Mouse (Mus musculus) R1 (cell line): Measurements from ENCODE around the gene Apoc4.

Source experiments
- DNase-seq: peaks from one replicate; pipeline ENCODE4 v3.0.0-alpha.2; 2018; ENCODE audit warnings: low read depth, low spot score

The Apoc4 gene

GRCm38 (mm10) chr7:19699827-19700148 is 18.5 kb upstream of the Apoc4 start:
- no peak for DNase-seq

- DNase-seq: peak; percentile 93
These were observed 17.9 kb upstream of the Apoc4 start, which contains the start of gene Apoe for GRCm38 (mm10) chr7:19698907-19699826. TSS of gene Apoe (minus strand) at chr7:19699188.

GRCm38 (mm10) chr7:19697949-19698906 is 16.9 kb upstream of the Apoc4 start:
- DNase-seq: peak; percentile 81

DNA sequence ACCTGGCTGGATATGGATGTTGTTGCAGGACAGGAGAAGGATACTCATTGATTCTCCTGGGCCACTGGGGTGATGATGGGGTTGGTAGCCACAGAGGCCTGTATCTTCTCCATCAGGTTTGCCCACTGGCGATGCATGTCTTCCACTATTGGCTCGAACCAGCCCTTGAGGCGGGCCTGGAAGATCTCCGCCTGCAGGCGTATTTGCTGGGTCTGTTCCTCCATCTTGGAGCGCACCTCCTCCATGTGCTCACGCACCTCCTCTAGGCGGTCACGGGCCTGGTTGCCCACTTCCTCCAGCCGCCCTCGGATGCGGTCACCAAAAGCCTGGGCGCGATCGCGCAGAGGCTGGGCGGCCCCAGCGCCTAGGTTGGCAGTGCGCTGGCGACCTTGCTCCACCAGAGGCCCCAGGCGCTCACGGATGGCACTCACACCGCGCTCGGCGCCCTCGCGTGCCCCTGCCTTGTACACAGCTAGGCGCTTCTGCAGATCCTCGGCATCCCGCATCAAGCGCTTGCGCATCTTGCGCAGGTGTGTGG is 15.1 kb upstream of the Apoc4 start:
- peak; percentile 80 for DNase-seq

GRCm38 (mm10) chr7:19695881-19696280 is 14.6 kb upstream of the Apoc4 start:
- DNase-seq: peak; percentile 67

DNA sequence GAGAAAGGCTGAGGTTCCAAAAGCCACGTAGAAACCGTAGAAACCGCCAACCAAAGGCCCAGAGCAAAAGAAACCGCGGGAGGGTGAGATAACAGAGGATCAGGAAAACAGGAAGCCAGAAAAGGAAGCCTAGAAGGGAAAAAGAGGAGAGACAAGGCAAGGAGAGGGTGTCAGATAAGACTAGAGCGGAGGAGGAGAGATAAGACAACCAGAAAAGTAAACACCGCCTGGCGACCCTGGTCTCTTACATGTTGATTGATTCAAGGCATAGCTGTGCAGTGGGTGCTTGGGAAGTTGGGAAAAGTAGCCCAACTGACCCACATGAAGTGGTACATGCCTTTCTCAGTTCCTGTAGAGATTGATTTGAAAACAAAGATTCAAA is 13.9 kb upstream of the Apoc4 start:
- DNase-seq: no peak

DNA sequence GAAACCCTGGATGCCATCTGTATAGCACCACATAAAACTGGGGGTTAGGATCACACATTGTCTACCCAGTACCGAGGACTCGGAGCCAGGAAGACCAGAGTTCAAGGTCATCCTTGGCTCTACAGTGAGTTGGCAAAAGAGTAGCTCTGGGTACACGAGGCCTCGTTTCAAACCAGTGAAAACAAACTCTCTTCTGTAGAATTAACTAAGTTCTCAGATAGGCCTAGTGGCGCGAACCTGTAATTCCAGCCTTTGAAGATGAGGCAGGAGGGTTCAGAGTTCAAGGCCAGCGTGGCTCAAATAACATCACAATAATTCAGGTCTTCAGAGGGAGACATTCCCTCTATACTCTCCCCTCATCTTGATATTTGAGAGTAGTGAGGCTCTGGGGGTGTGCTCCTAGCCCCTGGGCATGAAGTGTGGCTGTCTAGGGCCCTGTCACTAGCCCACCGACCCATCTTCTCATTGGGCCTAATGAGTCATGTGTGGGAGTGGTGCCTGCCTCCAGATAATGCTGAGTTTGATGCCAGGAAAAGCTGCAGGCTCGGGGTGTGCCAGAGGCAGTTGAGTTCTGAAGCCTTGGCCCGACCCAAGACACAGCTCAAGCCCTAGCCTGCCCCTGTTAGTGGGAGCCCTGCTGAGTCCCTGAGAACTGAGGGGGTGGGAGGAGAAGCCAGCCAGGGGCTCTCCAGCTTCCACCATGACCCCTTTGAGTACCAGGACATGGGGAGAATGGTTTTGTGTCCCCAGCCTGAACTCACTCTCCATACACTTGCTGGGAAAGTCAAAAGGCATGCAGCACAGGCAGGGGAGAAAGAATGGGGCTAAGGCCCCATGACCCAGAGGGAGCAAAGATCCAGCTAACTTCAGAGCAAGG is 13.3 kb upstream of the Apoc4 start:
- DNase-seq: no peak

GRCm38 (mm10) chr7:19693421-19693820 is 12.1 kb upstream of the Apoc4 start:
- DNase-seq: no peak

GRCm38 (mm10) chr7:19691873-19692865 is 10.9 kb upstream of the Apoc4 start, which contains the start of gene Apoc1:
TSS of gene Apoc1 (minus strand) at chr7:19692660.
- peak; percentile 99 for DNase-seq

DNA sequence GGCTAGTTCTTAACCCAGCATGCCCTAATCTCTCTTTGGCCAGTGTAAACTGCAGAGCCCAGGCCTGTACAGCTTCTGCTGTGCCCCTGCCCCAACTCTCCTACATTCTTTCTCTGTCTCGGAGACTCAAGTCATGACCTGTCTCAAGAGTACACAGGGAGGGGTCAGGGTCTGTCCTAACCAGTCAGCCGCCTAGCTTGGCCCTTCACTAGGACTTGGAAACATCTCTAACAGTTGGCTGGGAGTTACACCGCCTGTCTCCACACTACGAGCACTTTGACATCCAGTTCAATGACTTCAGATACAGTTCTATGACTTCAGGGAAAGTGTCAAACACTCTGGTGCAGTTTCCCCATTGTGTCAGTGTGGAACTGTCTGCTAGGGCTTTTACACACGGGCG is 10.2 kb upstream of the Apoc4 start:
- peak; percentile 71 for DNase-seq

DNA sequence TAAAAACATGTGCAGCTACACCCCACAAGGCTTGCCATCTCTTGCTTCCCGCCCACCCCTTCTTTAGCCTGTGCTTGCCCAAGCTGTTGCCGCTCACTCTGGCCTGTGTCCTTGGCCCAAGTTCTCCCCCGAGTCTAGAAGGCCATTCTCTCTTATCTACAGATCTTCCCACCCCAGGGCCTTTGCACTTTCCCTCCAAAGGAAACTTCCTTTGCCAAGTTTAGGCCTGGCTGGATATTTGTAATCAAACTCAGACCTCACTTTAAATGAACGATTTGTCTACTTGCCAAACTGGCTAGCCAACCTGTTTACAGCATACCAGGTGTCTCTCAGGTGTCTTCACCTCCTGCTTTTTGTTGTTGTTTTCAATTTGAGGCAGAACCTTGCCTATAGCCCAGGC is 9.6 kb upstream of the Apoc4 start:
- DNase-seq: no peak

GRCm38 (mm10) chr7:19688611-19689010 is 7.3 kb upstream of the Apoc4 start:
- no peak for DNase-seq

GRCm38 (mm10) chr7:19688101-19688500 is 6.8 kb upstream of the Apoc4 start:
- DNase-seq: no peak

DNA sequence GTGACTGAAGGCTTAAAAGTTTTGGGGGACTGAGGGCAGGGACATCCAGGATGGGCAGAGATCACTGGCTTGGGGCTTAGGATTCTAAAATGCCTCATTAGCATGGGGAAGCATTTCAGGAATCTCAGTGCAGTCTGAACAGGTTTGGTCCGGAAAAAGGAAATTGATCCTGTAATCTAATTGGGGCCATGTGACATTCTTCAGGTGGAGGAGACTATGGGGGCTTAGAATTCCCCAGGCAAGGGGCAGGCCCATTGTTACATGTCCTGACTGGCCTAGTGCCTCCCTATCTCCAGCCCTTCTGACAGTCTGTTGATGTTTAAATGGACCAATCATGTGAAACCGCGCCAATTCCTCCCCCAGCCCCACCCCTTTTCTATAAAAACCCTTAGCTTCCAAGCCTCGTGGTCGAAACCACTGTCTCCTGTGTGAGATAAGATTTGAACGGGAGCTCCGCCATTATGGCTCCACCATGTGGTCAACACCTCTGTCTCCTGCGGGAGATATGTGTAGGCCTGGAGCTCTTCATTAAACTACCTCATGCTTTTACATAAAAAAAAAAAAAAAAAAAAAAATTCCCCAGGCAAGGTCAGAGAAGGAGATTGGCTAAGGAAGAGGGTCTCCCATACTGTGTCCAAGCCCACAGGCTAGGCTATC is 5.8 kb upstream of the Apoc4 start:
- peak; percentile 92 for DNase-seq

DNA sequence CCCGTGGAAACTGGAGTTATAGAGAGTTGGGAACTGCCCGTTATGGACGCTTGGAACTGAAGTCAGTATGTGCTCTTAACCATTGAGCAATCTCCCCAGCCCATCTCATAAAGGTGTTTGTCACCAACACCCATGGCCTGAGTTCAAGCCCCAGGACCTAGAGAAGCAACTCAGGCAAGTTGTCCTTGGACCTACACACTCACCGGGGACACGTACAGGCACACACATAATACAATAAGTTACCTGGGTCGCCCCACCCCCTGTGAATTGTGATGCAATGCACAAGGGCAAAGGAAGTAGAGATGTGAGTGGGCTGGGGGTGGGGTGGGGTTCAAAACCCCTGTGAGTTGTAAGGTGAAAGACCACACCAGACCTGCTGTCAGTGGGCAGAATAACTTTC is 5.2 kb upstream of the Apoc4 start:
- DNase-seq: no peak

- no peak for DNase-seq
These were observed 4.1 kb upstream of the Apoc4 start for GRCm38 (mm10) chr7:19685374-19685773.

GRCm38 (mm10) chr7:19683771-19684201 is 2.5 kb upstream of the Apoc4 start:
- no peak for DNase-seq

GRCm38 (mm10) chr7:19682979-19683378 is 1.7 kb upstream of the Apoc4 start:
- DNase-seq: no peak

GRCm38 (mm10) chr7:19680702-19681101 is 577 bp downstream of the Apoc4 start:
- DNase-seq: no peak
